Mouse (Mus musculus): ENCODE results near the gene Lmtk3. TPM values are rescaled to one million over a fixed set of nuclear protein-coding genes. Genes with fewer than 3 reads are reported as not detected.

Lmtk3 gene
- 0.07 TPM for polyA plus RNA-seq (2017; shearing (Covaris generic))

GRCm38 (mm10) chr7:45783511-45784091 lies at the start of gene Lmtk3:
Gene Lmtk3 (plus strand): TSS chr7:45783738.

GRCm38 (mm10) chr7:45784524-45785372 lies 1.2 kb downstream of the Lmtk3 start, which contains the start of gene Sult2b1:
Gene Sult2b1 (minus strand): TSS chr7:45784669.

GRCm38 (mm10) chr7:45813787-45814779 lies 30.5 kb downstream of the Lmtk3 start, which contains the start of gene Cyth2:
Gene Cyth2 (minus strand): TSS chr7:45814581.

GRCm38 (mm10) chr7:45824598-45824997 lies 41.1 kb downstream of the Lmtk3 start, which contains the start of gene Kcnj14:
Gene Kcnj14 (minus strand): TSS chr7:45824782.

GRCm38 (mm10) chr7:45830427-45831127 lies 47.0 kb downstream of the Lmtk3 start, which contains the start of gene Grwd1:
Gene Grwd1 (minus strand): TSS chr7:45830944.

Other genes with a start within 250 kb of the Lmtk3 start
- 1.2 TPM for gene Hsd17b14, start 228.8 kb upstream of the Lmtk3 start, polyA plus RNA-seq (2017; shearing (Covaris generic))
- gene Bcat2, start 213.6 kb upstream of the Lmtk3 start, polyA plus RNA-seq (2017; shearing (Covaris generic)) = 84.3 TPM
- not detected for gene Fgf21, start 168.2 kb upstream of the Lmtk3 start, polyA plus RNA-seq (2017; shearing (Covaris generic))
- gene Fut1, start 166.4 kb upstream of the Lmtk3 start, polyA plus RNA-seq (2017; shearing (Covaris generic)) = not detected
- gene Izumo1, start 161.9 kb upstream of the Lmtk3 start, polyA plus RNA-seq (2017; shearing (Covaris generic)) = not detected
- gene Rasip1, start 156.2 kb upstream of the Lmtk3 start, polyA plus RNA-seq (2017; shearing (Covaris generic)) = 0.51 TPM
- 1.3 TPM for gene Mamstr, start 143.8 kb upstream of the Lmtk3 start, polyA plus RNA-seq (2017; shearing (Covaris generic))
- 0.25 TPM for gene Fut2, start 117.3 kb upstream of the Lmtk3 start, polyA plus RNA-seq (2017; shearing (Covaris generic))
- not detected for gene Ntn5, start 99.7 kb upstream of the Lmtk3 start, polyA plus RNA-seq (2017; shearing (Covaris generic))
- 0.16 TPM for gene Sec1, start 89.3 kb upstream of the Lmtk3 start, polyA plus RNA-seq (2017; shearing (Covaris generic))
- 8.2 TPM for gene Car11, start 83.9 kb upstream of the Lmtk3 start, polyA plus RNA-seq (2017; shearing (Covaris generic))
- 11.2 TPM for gene Dbp, start 78.7 kb upstream of the Lmtk3 start, polyA plus RNA-seq (2017; shearing (Covaris generic))
- gene Rpl18, start 68.3 kb upstream of the Lmtk3 start, polyA plus RNA-seq (2017; shearing (Covaris generic)) = 2,128 TPM
- 40.0 TPM for gene Sphk2, start 65.7 kb upstream of the Lmtk3 start, polyA plus RNA-seq (2017; shearing (Covaris generic))
- 0.35 TPM for gene Fam83e, start 62.5 kb upstream of the Lmtk3 start, polyA plus RNA-seq (2017; shearing (Covaris generic))
- gene Spaca4, start 57.9 kb upstream of the Lmtk3 start, polyA plus RNA-seq (2017; shearing (Covaris generic)) = not detected
- gene Sult2b1, start 931 bp downstream of the Lmtk3 start, polyA plus RNA-seq (2017; shearing (Covaris generic)) = 3.8 TPM
- gene Cyth2, start 30.8 kb downstream of the Lmtk3 start, polyA plus RNA-seq (2017; shearing (Covaris generic)) = 25.0 TPM
- gene Kcnj14, start 41.0 kb downstream of the Lmtk3 start, polyA plus RNA-seq (2017; shearing (Covaris generic)) = 0.11 TPM
- gene Grwd1, start 47.2 kb downstream of the Lmtk3 start, polyA plus RNA-seq (2017; shearing (Covaris generic)) = 43.8 TPM
- gene Kdelr1, start 89.0 kb downstream of the Lmtk3 start, polyA plus RNA-seq (2017; shearing (Covaris generic)) = 109 TPM
- gene Grin2d, start 94.6 kb downstream of the Lmtk3 start, polyA plus RNA-seq (2017; shearing (Covaris generic)) = 0.12 TPM
- gene Syngr4, start 113.0 kb downstream of the Lmtk3 start, polyA plus RNA-seq (2017; shearing (Covaris generic)) = 0.68 TPM
- gene Tmem143, start 113.2 kb downstream of the Lmtk3 start, polyA plus RNA-seq (2017; shearing (Covaris generic)) = 9.2 TPM
- 777 TPM for gene Emp3, start 137.7 kb downstream of the Lmtk3 start, polyA plus RNA-seq (2017; shearing (Covaris generic))
- 2.3 TPM for gene Ccdc114, start 140.3 kb downstream of the Lmtk3 start, polyA plus RNA-seq (2017; shearing (Covaris generic))
- not detected for gene Abcc6, start 246.6 kb downstream of the Lmtk3 start, polyA plus RNA-seq (2017; shearing (Covaris generic))
- gene Nomo1, start 250.0 kb downstream of the Lmtk3 start, polyA plus RNA-seq (2017; shearing (Covaris generic)) = 23.2 TPM

All from CD4-positive, CD25-positive, alpha-beta regulatory T cell, adult 9 weeks (primary cell).